Mouse (Mus musculus) ES-Bruce4 (cell line): Measurements from ENCODE around the gene Sema5b.

ENCODE experiments used
- CTCF ChIP-seq: IDR thresholded peaks from one replicate; pipeline ENCODE4 v1.8.1; 2011; ENCODE audit warnings: low read depth, low read length
- EP300 ChIP-seq: IDR thresholded peaks from 2 replicates; pipeline ENCODE4 v1.6.1; 2011; ENCODE audit warnings: low read depth, low read length; ENCODE audit not compliant: insufficient read depth

GRCm38 (mm10) chr16:35545723-35546122 lies 4.8 kb downstream of the Sema5b start:
- no peak for TF ChIP-seq EP300
- TF ChIP-seq CTCF, result no peak
